ENCODE assay signal across 15 mouse cellular contexts in genomic region chr12:13024215-13024841, GRCm38 (mm10).
DNase-seq lines count a peak whose midpoint lies in the region; ATAC-seq and TF ChIP-seq lines count a peak whose summit lies in the region.
"Had no signal": no experiment of that assay in that cellular context is flagged by ENCODE, and none has a peak within 500 bp of the region (broad histone marks: within the 10 kb centered on the region; RNA-seq: fewer than 3 reads in every experiment).

No protein-coding gene starts in this region.

- no peak overlapping the region for H3K27ac ChIP-seq in cerebellum, adult 2 months (ENCODE audit: insufficient read depth, low read length)
- H3K27ac ChIP-seq in forebrain, embryonic 16.5 days (ENCODE audit: low read length), result peak overlapping the region; percentile 47
- H3K27ac ChIP-seq in midbrain, embryonic 14.5 days (replicated peaks; ENCODE audit: low read depth, low read length), result peak overlapping the region; percentile 52

- H3K27me3 ChIP-seq in cerebellum, adult 2 months (ENCODE audit: control insufficient read depth, insufficient read depth, low read length), result no peaks in the 10 kb centered on the region
- H3K27me3 ChIP-seq in forebrain, embryonic 16.5 days (replicated peaks; ENCODE audit: control insufficient read depth, insufficient read depth, low read length), result no peaks in the 10 kb centered on the region
- H3K27me3 ChIP-seq in midbrain, embryonic 14.5 days (ENCODE audit: control insufficient read depth, insufficient read depth, low read length), result no peaks in the 10 kb centered on the region

- no peaks in the 10 kb centered on the region for H3K36me3 ChIP-seq in forebrain, embryonic 16.5 days (ENCODE audit: control insufficient read depth, insufficient read depth)
- H3K36me3 ChIP-seq in midbrain, embryonic 14.5 days (ENCODE audit: control insufficient read depth, insufficient read depth, low read length), result no peaks in the 10 kb centered on the region

- peak; percentile 67 for ATAC-seq in forebrain, embryonic 16.5 days
- ATAC-seq in midbrain, embryonic 14.5 days (ENCODE audit: low FRiP score, low TSS enrichment), result peak; percentile 42; the same call in 1 of the 2 replicates

- H3K4me3 ChIP-seq in cerebellum, adult 2 months (replicated peaks; ENCODE audit: insufficient read depth, low read depth, low read length), result no peak overlapping the region
- no peak overlapping the region for H3K4me3 ChIP-seq in forebrain, embryonic 16.5 days (replicated peaks; ENCODE audit: low read length)
- no peak overlapping the region for H3K4me3 ChIP-seq in midbrain, embryonic 14.5 days (replicated peaks; ENCODE audit: low read depth, low read length)

- peak; percentile 6 to 20 for DNase-seq in cerebellum, adult 2 months
- no peak for DNase-seq in cerebellum, postnatal 36 days
- DNase-seq in MN1 (ENCODE audit: low spot score), result peak; percentile 28
- peak; percentile 58 for DNase-seq in midbrain, embryonic 14.5 days
- no peak for DNase-seq in gastrocnemius, postnatal 36 days
- DNase-seq in kidney, adult 11 months, result no peak
- no peak for DNase-seq in heart, postnatal 25 days (ENCODE audit: low spot score)
- DNase-seq: adrenal gland, postnatal 10 days; gastrocnemius, postnatal 10 days; heart, postnatal 4 days; kidney, adult 8-10 months; lung, adult 18-20 months; thymus, postnatal 14 days had no signal

- no peak overlapping the region for H3K4me2 ChIP-seq in forebrain, embryonic 16.5 days (ENCODE audit: low read length)
- peak overlapping the region; percentile 2; the same call in 1 of the 2 replicates for H3K4me2 ChIP-seq in midbrain, embryonic 14.5 days (ENCODE audit: low read length)
- H3K4me2 ChIP-seq: heart, embryonic 11.5 days had no signal

- H3K4me1 ChIP-seq in cerebellum, adult 2 months (ENCODE audit: control insufficient read depth, insufficient read depth, low read length), result no peaks in the 10 kb centered on the region
- peaks cover 19% of the 10 kb centered on the region for H3K4me1 ChIP-seq in forebrain, embryonic 16.5 days (replicated peaks; ENCODE audit: control insufficient read depth, insufficient read depth, low read length)
- H3K4me1 ChIP-seq in midbrain, embryonic 14.5 days (ENCODE audit: control insufficient read depth, insufficient read depth, low read length), result peaks cover 11% of the 10 kb centered on the region

- no peak overlapping the region for H3K9ac ChIP-seq in forebrain, embryonic 16.5 days (replicated peaks; ENCODE audit: low read depth, low read length)
- no peak overlapping the region for H3K9ac ChIP-seq in midbrain, embryonic 14.5 days (replicated peaks; ENCODE audit: low read length)

- TF ChIP-seq POLR2A in cerebellum, adult 2 months (IDR thresholded peaks at IDR 0.05; ENCODE audit: borderline replicate concordance, insufficient read depth, low read length), result no peak

- WGBS in cerebellum, adult 2 months, result 51% methylated on average over 8 of the region's 8 CpGs
- 12% methylated on average over 8 of the region's 8 CpGs for WGBS in forebrain, embryonic 16.5 days
- 17% methylated on average over 8 of the region's 8 CpGs for WGBS in midbrain, embryonic 14.5 days

- intact Hi-C loops in gastrocnemius, postnatal 36 days (cut with DNase I), result no loop called here
- intact Hi-C loops in heart, postnatal 25 days (cut with DNase I), result no loop called here

- TF ChIP-seq CTCF in cerebellum, adult 2 months (IDR thresholded peaks at IDR 0.05; ENCODE audit: borderline replicate concordance, insufficient read depth, low read depth, low read length), result no peak

- H3K9me3 ChIP-seq in forebrain, embryonic 16.5 days (ENCODE audit: control insufficient read depth, low read length), result no peaks in the 10 kb centered on the region
- no peaks in the 10 kb centered on the region for H3K9me3 ChIP-seq in midbrain, embryonic 14.5 days (ENCODE audit: control insufficient read depth, low read length)

Comparison
In these comparisons a context has a peak if more than half of its experiments do, and no peak if none do; other contexts are left out.
1. DNase-seq: peak in cerebellum, adult 2 months (2 of 2), MN1 (single experiment) and midbrain, embryonic 14.5 days (single experiment); none in cerebellum, postnatal 36 days (0 of 2), gastrocnemius, postnatal 36 days (0 of 2), kidney, adult 11 months (single experiment) and heart, postnatal 25 days (single experiment).